Mouse (Mus musculus): ENCODE results near the gene Washc2.
"Not testable (repeated sequence)": the region's sequence is repeated elsewhere in the genome, so short reads cannot be mapped to it uniquely, and the experiment has no call there.

The Washc2 gene

DNA sequence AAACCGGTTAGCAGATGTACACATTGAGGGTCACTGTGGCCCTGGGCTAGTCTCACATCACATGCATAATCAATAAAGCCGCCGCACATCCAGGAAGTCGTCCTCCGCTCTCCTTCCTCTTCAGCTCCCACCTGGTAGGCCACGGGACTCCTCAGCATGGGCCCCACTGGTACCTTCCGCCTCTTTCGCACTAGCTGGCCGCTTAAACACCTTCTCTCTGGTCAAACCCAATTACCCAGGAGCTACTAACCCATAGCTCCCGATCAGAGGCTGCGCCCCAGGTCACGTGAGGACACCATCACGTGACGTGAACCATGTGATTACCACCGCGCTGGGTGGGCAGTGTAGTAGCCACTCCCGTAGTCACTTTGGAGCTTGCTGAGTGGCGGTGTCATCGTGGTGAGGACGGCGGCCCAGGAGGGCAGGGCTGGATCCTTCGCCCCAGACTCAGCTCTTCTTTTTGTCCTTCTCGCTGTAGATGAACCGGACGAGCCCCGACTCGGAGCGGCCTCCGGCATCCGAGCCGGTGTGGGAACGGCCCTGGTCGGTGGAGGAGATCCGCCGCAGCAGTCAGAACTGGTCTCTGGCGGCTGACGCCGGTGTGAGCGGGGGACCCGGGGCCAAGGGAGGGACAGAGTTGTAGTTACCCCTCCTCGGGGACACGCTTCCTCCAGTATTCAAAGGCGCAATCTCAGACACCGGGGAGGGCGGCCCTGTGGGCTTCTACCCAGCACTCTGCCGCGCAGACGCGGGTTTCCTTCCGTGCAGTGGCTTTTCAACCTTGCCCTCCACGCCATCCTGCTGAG lies at the start of gene Washc2:
Gene Washc2, plus strand, starts transcription at position 310 of the 806 bp plus-strand sequence.
- DNase-seq, result peak; percentile 97

- DNase-seq, result no peak
These were observed 41.5 kb upstream of the Washc2 start for GRCm38 (mm10) chr6:116166383-116166782.

- peak; percentile 39 for DNase-seq
These were observed 34.2 kb upstream of the Washc2 start for GRCm38 (mm10) chr6:116173511-116174099.

DNA sequence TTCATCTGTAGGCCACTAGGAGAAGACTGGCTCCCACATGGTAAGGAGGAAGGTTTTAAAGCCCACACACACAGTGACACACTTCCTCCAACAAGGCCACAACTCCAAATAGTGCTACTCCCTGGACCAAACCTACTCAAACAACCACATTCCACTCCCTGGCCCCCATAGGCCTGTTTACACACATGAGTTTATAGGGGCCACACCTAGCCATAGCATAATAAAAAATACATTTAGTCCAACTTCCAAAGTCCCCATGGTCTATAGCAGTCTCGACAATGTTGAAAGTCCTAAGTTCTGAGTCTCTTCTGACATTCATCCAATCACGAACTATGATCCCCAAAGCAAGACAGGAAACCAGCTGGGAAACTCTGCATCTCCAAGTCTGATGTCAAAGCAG lies 29.5 kb upstream of the Washc2 start:
- DNase-seq, result no peak

DNA sequence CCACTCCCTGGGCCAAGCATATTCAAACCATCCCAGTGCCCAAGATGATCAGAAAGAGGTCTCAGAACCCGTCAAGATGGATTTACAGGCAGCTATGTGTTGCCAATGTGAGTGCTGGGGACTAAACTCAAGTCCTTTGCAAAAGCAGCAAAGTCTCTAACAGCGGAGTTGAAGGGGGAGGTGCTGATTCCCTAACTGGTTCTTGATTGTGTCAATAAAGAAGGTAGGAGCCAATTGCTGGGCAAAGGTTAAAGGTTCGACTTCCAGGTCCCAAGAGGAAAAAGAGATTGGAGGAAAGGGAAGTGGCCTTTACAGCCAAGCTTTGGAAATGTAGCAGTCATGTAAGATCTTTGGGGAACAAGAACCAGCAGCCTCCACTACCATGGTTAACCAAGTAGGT lies 27.1 kb upstream of the Washc2 start:
- DNase-seq, result no peak

GRCm38 (mm10) chr6:116183509-116183908 lies 24.3 kb upstream of the Washc2 start:
- no peak for DNase-seq

- DNase-seq, result no peak
These were observed 21.4 kb upstream of the Washc2 start for GRCm38 (mm10) chr6:116186485-116186884.

GRCm38 (mm10) chr6:116189417-116189816 lies 18.4 kb upstream of the Washc2 start:
- no peak for DNase-seq

DNA sequence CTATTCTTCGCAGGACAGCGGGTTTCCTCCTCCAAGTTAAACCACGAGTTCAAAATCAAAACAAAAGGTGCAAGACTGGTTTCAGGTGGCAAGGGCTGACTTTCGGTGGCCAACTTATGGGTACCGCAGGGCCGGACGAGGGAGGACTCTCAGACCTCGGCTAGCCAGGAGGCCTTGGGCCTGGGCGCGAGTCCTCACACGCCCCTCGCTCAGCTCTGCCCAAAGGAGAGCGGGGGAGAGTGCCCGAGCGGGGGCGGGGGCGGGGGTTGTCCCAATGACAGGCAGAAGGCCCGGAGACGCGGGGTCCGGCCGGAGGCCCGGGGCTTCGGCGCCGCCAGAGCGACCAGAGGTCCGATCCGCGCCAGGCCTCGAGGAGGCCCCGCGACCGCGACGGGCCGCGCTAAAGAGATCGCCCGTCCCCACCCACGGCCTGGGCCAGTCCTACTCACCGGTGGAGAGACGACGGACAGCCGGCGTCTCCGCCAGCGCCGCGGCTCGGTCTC lies 15.0 kb upstream of the Washc2 start:
- DNase-seq, result no peak

GRCm38 (mm10) chr6:116193394-116194393 lies 14.1 kb upstream of the Washc2 start, which contains the start of gene Tmcc1:
Gene Tmcc1 (minus strand): TSS chr6:116193486.
- DNase-seq, result peak; percentile 99

DNA sequence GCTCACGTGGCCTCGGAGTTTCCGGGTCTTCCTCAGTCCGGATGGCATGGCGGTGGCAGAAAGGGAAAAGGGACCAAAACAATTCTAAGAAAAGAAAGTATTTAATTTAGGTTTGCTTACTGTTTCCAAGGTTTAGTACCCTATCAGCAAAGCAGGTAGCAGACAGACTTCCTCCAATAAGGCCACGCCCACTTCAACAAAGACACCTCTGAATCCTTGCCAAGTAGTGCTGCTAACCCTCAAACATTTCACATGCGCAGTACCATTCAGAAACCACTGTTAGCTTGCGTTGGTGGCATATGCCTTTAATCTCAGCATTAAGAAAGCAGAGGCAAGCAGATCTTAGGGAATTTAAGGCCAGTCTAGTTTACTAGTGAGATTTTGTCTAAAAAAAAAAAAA lies 12.0 kb upstream of the Washc2 start:
- no peak for DNase-seq

GRCm38 (mm10) chr6:116198173-116198572 lies 9.7 kb upstream of the Washc2 start:
- DNase-seq, result peak; percentile 36

GRCm38 (mm10) chr6:116199682-116200081 lies 8.2 kb upstream of the Washc2 start:
- DNase-seq, result no peak

DNA sequence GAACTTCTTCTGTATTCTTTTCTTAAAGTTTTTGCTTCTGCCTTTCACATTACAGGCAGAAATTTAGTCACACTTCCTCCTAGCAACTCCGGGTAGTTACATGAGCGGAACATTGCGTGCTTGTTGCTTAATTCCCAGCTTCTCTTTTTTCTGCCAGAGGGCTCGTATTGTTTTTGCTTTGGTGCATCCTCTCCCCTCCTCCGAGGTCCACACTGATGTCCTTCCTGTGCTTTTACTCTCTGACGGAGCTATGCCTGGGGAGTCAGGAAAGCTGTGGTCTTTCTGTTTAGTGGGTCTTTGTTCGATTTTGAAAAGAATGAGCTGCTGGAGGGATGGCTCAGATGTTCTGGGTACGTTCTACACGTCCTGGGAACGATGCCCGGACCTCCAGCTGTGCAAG lies 19.9 kb downstream of the Washc2 start:
- DNase-seq, result no peak

DNA sequence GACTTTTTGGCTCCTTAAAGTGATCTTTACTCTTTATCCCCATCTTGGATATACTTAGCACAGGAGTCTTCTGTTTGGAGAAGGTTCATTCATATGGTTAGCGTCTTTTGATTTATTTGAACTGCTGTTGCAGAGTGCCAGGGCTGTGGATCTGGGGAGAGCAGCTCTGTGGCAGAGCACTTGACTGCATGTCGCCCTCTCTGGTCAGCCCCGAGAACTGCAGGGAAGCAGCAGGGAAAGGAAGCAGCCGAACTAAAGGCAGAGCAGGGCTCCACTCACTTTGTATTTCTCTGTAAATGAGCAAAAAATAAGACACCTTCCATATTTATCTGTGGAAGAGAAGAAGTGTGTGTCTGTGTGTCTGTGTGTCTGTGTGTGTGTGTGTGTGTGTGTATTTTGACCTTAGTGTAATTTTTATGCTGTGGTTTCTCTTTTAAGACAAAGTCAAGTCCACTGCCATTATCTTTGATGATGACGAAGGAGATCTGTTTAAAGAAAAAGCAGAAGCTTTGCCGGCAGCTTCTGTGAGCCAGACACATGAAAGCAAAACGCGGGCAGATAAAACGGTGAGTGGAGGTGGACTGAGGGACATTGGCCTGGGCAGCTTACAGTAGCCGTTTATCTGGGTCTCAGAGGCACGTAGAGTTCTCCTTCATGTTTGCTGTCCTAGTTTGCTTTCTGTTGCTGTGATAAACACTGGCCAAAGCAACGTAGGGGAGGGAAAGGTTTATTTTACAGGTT lies 21.1 kb downstream of the Washc2 start:
- peak; percentile 67 for DNase-seq

DNA sequence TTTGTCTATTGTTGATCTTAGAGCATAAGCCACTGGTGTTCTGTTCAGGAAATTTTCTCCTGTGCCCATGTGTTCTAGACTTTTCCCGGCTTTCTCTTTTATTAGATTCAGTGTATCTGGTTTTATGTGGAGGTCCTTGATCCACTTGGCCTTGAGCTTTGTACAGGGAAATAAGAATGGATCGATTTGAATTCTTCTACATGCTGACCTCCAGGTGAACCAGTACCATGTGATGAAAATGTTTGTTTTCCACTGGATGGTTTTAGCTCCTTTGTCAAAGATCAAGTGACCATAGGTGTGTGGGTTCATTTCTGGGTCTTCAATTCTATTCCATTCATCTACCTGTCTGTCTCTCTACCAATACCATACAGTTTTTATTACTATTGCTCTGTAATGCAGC lies 27.0 kb downstream of the Washc2 start:
- DNase-seq, result not testable (repeated sequence)

DNA sequence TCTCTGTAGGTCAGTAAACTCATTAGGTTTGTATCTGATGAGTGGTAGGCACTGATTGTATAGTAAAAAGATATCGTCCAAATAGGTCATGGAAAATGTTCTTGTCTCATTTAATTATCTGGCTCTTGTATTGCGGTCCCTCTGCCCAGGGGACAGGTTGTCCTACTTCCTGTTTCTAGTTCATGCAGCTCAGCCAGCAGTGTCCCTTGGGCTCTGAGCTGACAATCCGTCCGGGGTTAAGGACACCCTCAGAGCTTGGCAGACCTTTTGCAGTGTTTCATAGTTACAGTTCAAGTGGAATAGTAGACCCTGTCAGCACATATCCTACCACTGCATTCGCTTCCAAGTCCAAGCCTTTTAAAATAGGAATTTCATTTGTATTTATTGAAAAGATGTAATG lies 27.5 kb downstream of the Washc2 start:
- DNase-seq, result no peak

DNA sequence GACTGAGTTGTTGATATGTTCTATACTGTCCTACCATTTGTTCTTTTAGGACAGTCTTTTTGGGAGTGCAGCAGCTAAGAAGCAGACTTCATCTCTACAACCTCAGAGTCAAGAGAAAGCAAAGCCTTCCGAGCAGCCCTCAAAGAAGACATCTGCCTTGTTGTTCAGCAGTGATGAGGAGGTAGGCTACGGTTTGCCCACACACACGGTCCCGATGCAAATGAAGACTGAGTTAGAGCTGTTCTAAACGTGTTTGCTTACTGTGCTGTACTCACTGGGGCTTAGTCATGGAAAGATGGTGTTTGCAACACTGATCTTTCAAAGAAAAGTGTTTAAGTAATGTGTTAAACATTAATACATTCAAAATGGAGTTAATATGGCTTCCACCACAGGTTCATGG lies 30.2 kb downstream of the Washc2 start:
- DNase-seq, result no peak

DNA sequence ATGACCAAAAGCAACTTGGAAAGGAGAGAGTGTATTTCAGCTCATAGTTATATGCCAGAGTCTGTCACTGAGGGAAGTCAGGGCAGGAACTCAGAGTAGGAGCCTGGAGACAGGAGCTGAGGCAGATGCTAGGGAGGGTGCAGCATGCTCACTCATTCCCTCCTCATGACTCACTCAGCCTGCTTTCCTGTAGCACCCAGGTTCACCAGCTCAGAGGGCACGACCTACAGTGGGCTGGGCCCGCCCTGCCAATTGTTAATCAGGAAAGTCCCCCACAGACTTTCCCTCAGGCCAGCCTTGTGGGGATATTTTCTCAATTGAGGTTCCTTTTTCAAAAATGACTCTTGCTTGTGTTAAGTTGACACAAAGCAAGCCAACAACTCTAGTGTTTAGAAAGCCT lies 32.5 kb downstream of the Washc2 start:
- DNase-seq, result no peak

DNA sequence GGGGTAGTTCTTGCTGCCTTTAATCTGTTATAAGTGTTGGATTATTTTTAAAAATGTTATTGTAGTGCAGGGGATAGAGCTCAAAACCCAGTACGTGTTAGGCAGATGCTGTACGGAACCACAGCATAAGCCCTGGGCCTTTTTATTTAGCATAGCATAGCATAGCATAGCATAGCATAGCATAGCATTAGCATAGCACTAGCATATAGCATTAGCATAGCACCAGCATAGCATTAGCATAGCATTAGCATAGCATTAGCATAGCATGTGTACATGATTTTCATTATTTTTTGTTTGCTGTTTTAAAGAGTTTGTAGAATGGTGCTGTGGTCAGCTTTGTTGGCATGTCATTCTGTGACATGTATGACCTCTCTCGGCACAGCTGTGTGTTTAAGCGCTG lies 51.8 kb downstream of the Washc2 start:
- DNase-seq, result no peak

DNA sequence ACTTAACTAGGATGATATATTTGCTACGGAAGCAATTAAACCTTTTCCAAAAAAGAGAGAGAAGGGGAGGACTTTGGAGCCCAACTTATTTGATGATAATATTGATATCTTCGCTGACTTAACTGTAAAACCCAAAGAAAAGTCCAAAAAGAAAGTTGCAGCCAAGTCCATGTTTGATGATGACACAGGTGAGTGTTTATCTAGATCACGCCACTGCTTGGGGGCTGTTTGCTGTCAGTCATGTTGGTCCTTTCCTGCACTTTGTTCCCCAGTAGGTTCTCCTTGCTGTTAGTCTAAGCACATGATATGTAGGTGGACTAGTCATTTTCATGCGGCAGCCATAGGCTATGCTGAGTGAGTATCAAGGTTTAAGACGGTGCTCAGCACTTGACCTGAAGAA lies 52.6 kb downstream of the Washc2 start:
- DNase-seq, result no peak

GRCm38 (mm10) chr6:116262824-116263223 lies 55.0 kb downstream of the Washc2 start:
- no peak for DNase-seq

Data from cerebellum, adult 9-10 months (tissue).